Mouse (Mus musculus): Measurements from ENCODE around the gene Gabarapl1. TPM values are rescaled to one million over a fixed set of nuclear protein-coding genes. Genes with fewer than 3 reads are reported as not detected.

The Gabarapl1 gene
- total and polyA plus RNA-seq, 2 experiments from 2014 or later, result 275 to 276 TPM

GRCm38 (mm10) chr6:129548009-129548408 is 15.0 kb downstream of the Gabarapl1 start:
- no peak overlapping the region for H3K4me3 ChIP-seq (ENCODE audit: low read depth, low read length)
- H3K4me1 ChIP-seq (ENCODE audit: insufficient read depth), result no peaks in the 10 kb centered on the region
- H3K9me3 ChIP-seq (ENCODE audit: low read length), result no peaks in the 10 kb centered on the region
- WGBS, result 75% methylated on average over 3 of the region's 3 CpGs
- 0 out of 2 replicates have a peak, but pooled peaks cover 2% of the 10 kb centered on the region for H3K36me3 ChIP-seq (ENCODE audit: insufficient read depth)
- H3K27ac ChIP-seq (ENCODE audit: low read depth, low read length), result no peak overlapping the region
- ATAC-seq, result no peak
- H3K9ac ChIP-seq, result no peak overlapping the region
- TF ChIP-seq CTCF (IDR thresholded peaks at IDR 0.05; ENCODE audit: low read depth), result no peak
- DNase-seq, result no peak
- H3K4me2 ChIP-seq (ENCODE audit: low read depth), result no peak overlapping the region
- H3K27me3 ChIP-seq (ENCODE audit: insufficient read depth, low read length), result no peaks in the 10 kb centered on the region

- Histone ChIP-seq H3K27me3 (ENCODE audit: insufficient read depth, low read length) (no peaks in the 10 kb centered on the region), H3K27ac (ENCODE audit: low read depth, low read length) (no peak overlapping the region), H3K9me3 (ENCODE audit: low read length) (no peaks in the 10 kb centered on the region), H3K9ac (no peak overlapping the region), H3K4me2 (ENCODE audit: low read depth) (no peak overlapping the region), H3K36me3 (ENCODE audit: insufficient read depth) (no peaks in the 10 kb centered on the region), H3K4me3 (ENCODE audit: low read depth, low read length) (no peak overlapping the region), H3K4me1 (ENCODE audit: insufficient read depth) (no peaks in the 10 kb centered on the region)
- ATAC-seq (peak; percentile 62), DNase-seq (peak; percentile 23)
- TF ChIP-seq CTCF (IDR thresholded peaks at IDR 0.05; ENCODE audit: low read depth), result no peak
Measured at GRCm38 (mm10) chr6:129557298-129558023, 24.5 kb downstream of the Gabarapl1 start.

GRCm38 (mm10) chr6:129558946-129559640 is 26.1 kb downstream of the Gabarapl1 start:
- no peaks in the 10 kb centered on the region for H3K36me3 ChIP-seq (ENCODE audit: insufficient read depth)
- peak; percentile 94 for TF ChIP-seq CTCF (IDR thresholded peaks at IDR 0.05; ENCODE audit: low read depth)
- no peak overlapping the region for H3K9ac ChIP-seq
- no peaks in the 10 kb centered on the region for H3K27me3 ChIP-seq (ENCODE audit: insufficient read depth, low read length)
- no peak overlapping the region for H3K27ac ChIP-seq (ENCODE audit: low read depth, low read length)
- H3K4me1 ChIP-seq (ENCODE audit: insufficient read depth), result no peaks in the 10 kb centered on the region
- WGBS, result 12% methylated on average over 12 of the region's 12 CpGs
- no peak overlapping the region for H3K4me3 ChIP-seq (ENCODE audit: low read depth, low read length)
- ATAC-seq, result peak; percentile 95
- H3K9me3 ChIP-seq (ENCODE audit: low read length), result no peaks in the 10 kb centered on the region
- no peak overlapping the region for H3K4me2 ChIP-seq (ENCODE audit: low read depth)
- peak; percentile 89 for DNase-seq

- no peak overlapping the region for H3K9ac ChIP-seq
- WGBS, result 59% methylated on average over 4 of the region's 4 CpGs
- H3K4me2 ChIP-seq (ENCODE audit: low read depth), result no peak overlapping the region
- no peaks in the 10 kb centered on the region for H3K4me1 ChIP-seq (ENCODE audit: insufficient read depth)
- no peak overlapping the region for H3K27ac ChIP-seq (ENCODE audit: low read depth, low read length)
- no peak overlapping the region for H3K4me3 ChIP-seq (ENCODE audit: low read depth, low read length)
- no peak for DNase-seq
- H3K9me3 ChIP-seq (ENCODE audit: low read length), result no peaks in the 10 kb centered on the region
- no peak for TF ChIP-seq CTCF (IDR thresholded peaks at IDR 0.05; ENCODE audit: low read depth)
- ATAC-seq, result peak; percentile 13
- no peaks in the 10 kb centered on the region for H3K27me3 ChIP-seq (ENCODE audit: insufficient read depth, low read length)
- H3K36me3 ChIP-seq (ENCODE audit: insufficient read depth), result no peaks in the 10 kb centered on the region
Measured at GRCm38 (mm10) chr6:129559641-129560027, 26.7 kb downstream of the Gabarapl1 start.

- 82% methylated on average over 2 of the region's 2 CpGs for WGBS
- Histone ChIP-seq H3K4me2 (ENCODE audit: low read depth) (no peak overlapping the region), H3K9ac (no peak overlapping the region), H3K27ac (ENCODE audit: low read depth, low read length) (no peak overlapping the region), H3K9me3 (ENCODE audit: low read length) (no peaks in the 10 kb centered on the region), H3K27me3 (ENCODE audit: insufficient read depth, low read length) (no peaks in the 10 kb centered on the region), H3K36me3 (ENCODE audit: insufficient read depth) (no peaks in the 10 kb centered on the region), H3K4me3 (ENCODE audit: low read depth, low read length) (no peak overlapping the region), H3K4me1 (ENCODE audit: insufficient read depth) (no peaks in the 10 kb centered on the region)
- DNase-seq (no peak), ATAC-seq (no peak)
- no peak for TF ChIP-seq CTCF (IDR thresholded peaks at IDR 0.05; ENCODE audit: low read depth)
Measured at GRCm38 (mm10) chr6:129565257-129565656, 32.3 kb downstream of the Gabarapl1 start.

- DNase-seq, result no peak
- no peak overlapping the region for H3K4me3 ChIP-seq (ENCODE audit: low read depth, low read length)
- WGBS, result 45% methylated on average over 2 of the region's 2 CpGs
Measured at GRCm38 (mm10) chr6:129575315-129575714, 42.4 kb downstream of the Gabarapl1 start.

GRCm38 (mm10) chr6:129577605-129578004 is 44.6 kb downstream of the Gabarapl1 start, which contains the start of gene Klre1:
TSS of gene Klre1 (plus strand) at chr6:129577905.
- no peak within 1 kb of the TSS for H3K4me3 ChIP-seq (ENCODE audit: low read depth, low read length)
- no peak for DNase-seq
- no peak for TF ChIP-seq CTCF (IDR thresholded peaks at IDR 0.05; ENCODE audit: low read depth)
- H3K36me3 ChIP-seq (ENCODE audit: insufficient read depth), result no peaks in the 10 kb centered on the region
- H3K9ac ChIP-seq, result no peak within 1 kb of the TSS
- no peaks in the 10 kb centered on the region for H3K27me3 ChIP-seq (ENCODE audit: insufficient read depth, low read length)
- no peak within 1 kb of the TSS for H3K27ac ChIP-seq (ENCODE audit: low read depth, low read length)
- ATAC-seq, result no peak
- WGBS, result 96% methylated on average over 8 of the region's 8 CpGs
- H3K4me1 ChIP-seq (ENCODE audit: insufficient read depth), result no peaks in the 10 kb centered on the region
- H3K9me3 ChIP-seq (ENCODE audit: low read length), result no peaks in the 10 kb centered on the region
- no peak within 1 kb of the TSS for H3K4me2 ChIP-seq (ENCODE audit: low read depth)

More at GRCm38 (mm10) chr6:129575315-129575714, 42.4 kb downstream of the Gabarapl1 start:
- no peak; the same call in 1 of the 2 replicates for TF ChIP-seq CTCF (IDR thresholded peaks at IDR 0.05; ENCODE audit: low read depth)
- no peaks in the 10 kb centered on the region for H3K9me3 ChIP-seq (ENCODE audit: low read length)
- H3K4me1 ChIP-seq (ENCODE audit: insufficient read depth), result no peaks in the 10 kb centered on the region
- H3K27me3 ChIP-seq (ENCODE audit: insufficient read depth, low read length), result no peaks in the 10 kb centered on the region
- H3K9ac ChIP-seq, result no peak overlapping the region
- no peak overlapping the region for H3K4me2 ChIP-seq (ENCODE audit: low read depth)
- H3K27ac ChIP-seq (ENCODE audit: low read depth, low read length), result no peak overlapping the region
- ATAC-seq, result no peak
- no peaks in the 10 kb centered on the region for H3K36me3 ChIP-seq (ENCODE audit: insufficient read depth)
